Mouse (Mus musculus): ENCODE measurements around the gene Dusp7.

The Dusp7 gene

DNA sequence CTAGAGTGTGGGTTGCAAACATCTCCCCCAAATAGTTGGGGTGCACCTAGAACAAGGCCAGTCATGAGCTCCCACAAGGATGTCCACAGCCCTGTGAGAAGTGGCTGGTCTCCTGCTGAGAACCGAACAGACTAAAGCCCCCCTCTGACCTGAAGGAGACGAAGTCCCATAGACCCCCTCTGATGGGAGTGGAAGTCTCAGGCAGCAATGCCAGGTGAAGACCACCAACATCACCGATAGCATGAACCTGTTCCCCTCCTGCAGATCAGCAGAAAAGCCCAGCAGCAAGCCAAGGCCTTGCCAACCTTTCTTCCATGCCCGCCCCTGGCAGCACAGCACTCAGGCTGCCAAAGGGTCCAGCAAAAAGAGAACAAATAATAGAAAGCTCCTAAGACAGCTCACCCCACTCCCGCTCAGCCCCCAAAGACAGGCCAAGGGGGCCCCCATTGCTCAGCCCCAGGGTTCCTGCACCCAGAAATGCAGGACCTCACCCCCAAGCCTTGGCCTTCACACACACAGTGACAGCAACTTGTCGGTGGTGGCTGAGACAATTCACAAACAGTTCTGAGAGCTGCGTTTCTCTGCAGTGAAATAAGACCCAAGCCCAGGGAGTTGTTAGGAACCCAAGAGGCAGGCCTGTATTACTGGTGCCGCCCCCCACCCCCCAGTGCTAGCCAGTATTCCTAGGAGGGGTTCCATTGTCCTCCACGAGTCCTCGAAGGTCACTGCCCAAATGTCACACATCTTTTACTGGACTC is 13.0 kb upstream of the Dusp7 start:
- DNase-seq (ENCODE audit: low spot score) = no peak

GRCm38 (mm10) chr9:106355975-106356286 is 12.5 kb upstream of the Dusp7 start:
- no peak for DNase-seq (ENCODE audit: low spot score)

DNA sequence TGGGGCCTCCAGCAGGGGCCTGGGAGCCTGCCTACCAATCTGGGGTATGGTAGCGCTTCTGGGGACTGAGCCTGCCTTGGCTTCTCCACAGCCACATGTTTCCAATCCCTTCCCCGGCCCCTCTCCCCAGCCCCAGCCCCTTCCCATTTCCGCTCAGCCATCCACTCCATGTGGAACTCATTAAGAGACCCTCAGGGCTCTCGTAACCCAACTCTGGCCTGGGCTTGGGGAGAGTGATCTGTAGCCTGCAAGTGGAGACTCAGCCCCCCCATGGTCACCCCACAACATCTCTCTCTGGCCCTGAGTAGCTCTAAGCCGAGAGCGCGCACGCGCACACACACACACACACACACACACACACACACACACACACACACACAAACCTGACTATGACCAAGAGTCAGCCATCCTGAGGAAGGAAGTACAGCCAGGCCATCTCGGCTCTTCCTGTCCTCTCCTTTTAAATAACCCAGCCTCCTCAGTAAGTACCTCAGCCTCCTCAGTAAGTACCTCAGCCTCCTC is 12.0 kb upstream of the Dusp7 start:
- DNase-seq (ENCODE audit: low spot score) = no peak

DNA sequence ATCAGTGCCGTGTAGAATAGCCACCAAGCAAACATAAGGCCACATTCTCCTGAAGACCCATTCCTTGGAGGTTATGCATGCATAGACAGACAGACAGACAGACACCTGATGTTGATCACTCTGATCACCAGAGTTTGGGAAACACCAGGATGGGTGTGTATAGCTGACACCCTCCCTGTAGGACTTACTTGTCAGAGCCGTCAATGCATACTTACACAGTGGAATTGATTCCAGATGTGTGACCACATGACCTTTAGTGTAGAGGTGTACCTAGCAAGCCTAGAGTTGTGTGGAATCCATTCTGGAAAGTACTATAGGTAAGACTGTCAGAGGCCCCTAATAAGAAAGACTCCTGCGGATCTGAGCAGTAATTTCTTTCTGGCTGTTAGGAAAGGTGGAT is 11.3 kb upstream of the Dusp7 start:
- DNase-seq (ENCODE audit: low spot score) = no peak

- DNase-seq (ENCODE audit: low spot score) = no peak
Observed at GRCm38 (mm10) chr9:106359297-106359696, 9.1 kb upstream of the Dusp7 start.

DNA sequence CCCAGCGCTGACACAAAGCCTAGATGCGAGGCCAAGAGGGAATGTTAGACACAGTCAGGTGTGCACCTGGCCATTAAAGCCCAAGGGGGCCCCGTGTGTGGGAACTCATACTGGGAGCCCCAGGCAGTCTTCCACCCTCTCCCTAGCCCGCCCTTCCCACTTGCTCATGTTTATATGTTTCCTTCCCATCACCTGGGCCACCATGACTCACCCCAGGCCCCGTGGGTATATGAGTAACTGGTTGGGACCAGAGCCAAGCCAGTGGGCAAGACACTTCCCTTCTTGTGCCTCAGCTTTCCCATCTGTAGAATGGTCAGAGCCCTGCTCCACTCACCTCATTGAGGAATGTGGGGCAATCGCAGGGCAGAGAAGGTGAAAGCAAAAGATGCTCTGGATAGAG is 7.3 kb upstream of the Dusp7 start:
- DNase-seq (ENCODE audit: low spot score) = no peak

DNA sequence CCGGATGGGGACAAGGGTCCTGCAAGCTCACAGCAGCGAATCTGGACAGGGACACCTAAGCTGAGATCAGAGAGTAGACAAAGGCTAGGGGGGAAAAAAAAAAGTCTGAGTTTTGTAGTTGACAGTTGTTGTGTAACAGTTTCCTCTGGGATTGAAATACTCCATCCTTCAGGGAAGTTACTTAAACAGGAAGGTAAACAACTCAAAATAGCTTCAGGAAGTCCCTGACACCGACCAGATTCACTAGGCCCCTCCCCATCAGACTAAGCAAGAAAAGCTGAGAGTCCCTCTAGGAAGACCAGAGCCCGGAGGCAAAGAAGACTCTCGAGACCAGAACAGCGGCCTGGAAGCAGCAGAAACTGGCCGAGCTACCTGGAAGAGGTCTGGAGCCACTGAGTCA is 3.1 kb upstream of the Dusp7 start:
- DNase-seq (ENCODE audit: low spot score) = no peak

DNA sequence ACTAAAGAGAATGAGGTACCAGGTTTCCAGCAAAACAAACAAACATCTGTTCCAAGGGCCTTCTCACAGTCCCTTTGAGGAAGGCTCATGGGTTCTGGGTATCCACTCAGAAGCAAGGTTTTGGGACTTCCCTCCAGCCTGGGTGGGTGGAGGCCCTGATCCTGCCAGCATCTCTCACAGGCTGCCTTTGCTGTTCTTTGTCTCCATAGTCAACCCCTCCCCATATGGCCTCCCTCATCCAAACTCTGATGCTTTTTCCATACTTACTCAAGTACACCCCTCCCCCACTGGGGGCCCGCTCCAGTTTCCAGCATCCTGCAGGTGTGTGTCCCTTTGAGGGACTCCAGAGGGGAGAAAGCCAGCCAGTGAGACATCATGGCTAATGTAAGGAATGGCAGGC is 2.2 kb upstream of the Dusp7 start:
- DNase-seq (ENCODE audit: low spot score) = no peak

- no peak for DNase-seq (ENCODE audit: low spot score)
Observed at GRCm38 (mm10) chr9:106367001-106367400, 1.4 kb upstream of the Dusp7 start.

- DNase-seq (ENCODE audit: low spot score) = peak; percentile 100
Observed at GRCm38 (mm10) chr9:106367592-106368111, 780 bp upstream of the Dusp7 start.

DNA sequence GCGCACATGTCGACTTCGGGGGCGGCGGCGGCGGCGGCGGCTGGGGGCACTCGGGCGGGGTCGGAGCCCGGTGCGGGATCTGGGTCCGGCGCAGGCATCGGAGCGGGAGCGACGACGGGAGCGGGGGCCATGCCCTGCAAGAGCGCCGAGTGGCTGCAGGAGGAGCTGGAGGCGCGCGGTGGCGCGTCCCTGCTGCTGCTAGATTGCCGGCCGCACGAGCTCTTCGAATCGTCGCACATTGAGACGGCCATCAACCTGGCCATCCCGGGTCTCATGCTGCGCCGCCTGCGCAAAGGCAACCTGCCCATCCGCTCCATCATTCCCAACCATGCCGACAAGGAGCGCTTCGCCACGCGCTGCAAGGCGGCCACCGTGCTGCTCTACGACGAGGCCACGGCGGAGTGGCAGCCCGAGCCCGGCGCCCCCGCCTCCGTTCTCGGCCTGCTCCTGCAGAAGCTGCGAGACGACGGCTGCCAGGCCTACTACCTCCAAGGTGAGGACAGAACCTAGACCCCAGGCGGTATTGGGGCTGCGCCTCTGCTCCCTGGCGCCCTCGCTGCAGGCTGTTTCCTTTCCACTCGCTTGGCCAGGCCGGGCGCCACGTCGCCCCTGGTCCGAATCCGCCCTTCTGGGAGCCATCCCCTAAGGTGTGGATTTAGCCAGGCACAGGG is 534 bp downstream of the Dusp7 start:
- DNase-seq (ENCODE audit: low spot score) = no peak

DNA sequence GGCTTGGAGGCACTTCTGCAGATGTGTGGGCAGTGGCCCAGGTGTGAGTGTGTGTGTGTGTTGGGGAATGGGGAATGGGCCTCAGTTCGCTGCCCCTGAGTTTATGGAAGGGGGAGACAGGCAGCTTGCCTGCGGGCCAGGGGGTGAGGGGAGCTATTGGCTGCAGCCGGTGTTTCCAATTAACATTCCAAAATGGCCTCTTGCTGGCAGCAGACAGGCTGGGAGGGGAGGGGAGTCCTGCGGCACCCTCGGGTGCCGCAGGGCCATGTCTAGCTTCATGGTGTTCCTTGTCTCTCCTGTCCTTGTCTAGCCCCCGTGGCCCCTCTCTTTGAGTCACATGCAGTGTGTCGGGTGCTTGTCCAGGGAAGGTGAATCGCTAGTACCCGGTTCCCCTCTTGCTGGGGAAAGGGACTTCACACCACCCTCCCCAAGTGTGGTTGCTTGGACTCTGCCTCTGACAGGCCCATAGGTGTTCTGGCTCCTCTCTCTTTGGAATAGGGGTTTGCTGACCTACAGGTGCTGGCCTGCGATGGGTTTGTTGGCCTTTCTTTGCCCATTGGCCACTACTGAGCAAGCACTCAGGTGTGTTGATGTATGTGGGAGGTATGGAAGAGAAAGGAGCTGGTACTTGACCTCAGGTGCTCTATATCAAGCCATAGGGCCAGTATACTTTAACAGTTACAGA is 1.5 kb downstream of the Dusp7 start:
- no peak for DNase-seq (ENCODE audit: low spot score)

- DNase-seq (ENCODE audit: low spot score) = no peak
Observed at GRCm38 (mm10) chr9:106370620-106371383, 2.4 kb downstream of the Dusp7 start.

DNA sequence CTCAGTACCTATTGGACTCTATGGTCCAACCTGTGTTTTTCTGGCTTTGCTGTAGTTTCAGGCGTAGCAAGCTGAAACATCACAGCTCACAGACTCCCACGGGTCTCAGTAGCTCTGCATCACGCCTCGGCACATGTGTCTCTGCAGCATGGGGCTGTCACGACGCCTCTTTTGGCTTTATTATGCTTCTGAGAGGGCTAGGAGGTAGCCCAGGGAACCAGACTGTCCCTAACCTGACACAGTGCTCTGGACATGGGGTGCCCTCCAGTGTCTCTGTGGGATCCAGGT is 2.9 kb downstream of the Dusp7 start:
- DNase-seq (ENCODE audit: low spot score) = no peak

GRCm38 (mm10) chr9:106371776-106372175 is 3.3 kb downstream of the Dusp7 start:
- peak; percentile 95 for DNase-seq (ENCODE audit: low spot score)

DNA sequence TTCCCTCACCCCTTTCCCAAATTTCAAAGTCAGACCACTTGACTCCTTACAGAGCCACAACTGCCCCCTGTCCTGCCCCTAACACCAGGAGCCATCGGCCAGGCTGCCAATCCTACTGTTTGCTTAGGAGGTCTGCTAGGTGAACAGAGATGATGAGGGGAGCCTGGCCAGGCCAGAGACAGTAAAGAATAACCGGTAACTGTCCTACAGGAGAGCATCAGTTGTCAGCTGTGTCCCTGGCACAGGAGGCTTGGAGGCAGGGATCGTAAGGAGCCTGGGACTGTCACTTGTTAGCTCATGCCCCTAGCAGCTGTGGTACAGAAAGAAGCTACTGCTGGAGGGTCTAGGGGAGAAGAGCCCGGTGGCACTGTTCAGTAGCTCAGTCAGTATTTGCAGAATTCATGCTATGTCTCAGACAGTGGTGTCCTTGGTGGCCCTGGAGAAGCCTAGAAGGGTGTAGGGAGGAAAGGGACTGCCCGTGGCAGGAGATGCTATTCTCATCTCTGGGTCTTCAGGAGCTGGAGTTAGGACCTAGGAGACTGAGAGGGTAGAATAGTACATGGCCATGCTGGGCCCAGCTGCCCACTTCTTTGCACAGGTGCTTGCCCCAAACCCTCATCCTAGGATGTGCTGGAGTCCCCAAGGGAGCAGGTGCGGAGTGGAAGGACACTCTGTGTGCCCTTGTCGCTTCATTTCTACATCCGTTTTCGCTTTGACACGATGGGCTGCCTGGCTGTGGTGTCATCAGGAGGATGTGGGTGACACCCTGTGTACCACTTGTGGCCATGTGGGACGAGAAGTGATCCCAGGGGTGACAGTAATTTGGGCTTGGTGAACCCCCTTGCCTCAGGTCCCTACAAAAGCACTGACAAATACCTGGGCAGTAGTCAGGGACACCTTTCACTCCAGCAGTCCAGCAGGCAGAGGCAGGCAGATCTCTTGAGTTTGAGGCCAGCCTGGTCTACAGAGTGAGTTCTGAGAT is 4.3 kb downstream of the Dusp7 start:
- DNase-seq (ENCODE audit: low spot score) = no peak

DNA sequence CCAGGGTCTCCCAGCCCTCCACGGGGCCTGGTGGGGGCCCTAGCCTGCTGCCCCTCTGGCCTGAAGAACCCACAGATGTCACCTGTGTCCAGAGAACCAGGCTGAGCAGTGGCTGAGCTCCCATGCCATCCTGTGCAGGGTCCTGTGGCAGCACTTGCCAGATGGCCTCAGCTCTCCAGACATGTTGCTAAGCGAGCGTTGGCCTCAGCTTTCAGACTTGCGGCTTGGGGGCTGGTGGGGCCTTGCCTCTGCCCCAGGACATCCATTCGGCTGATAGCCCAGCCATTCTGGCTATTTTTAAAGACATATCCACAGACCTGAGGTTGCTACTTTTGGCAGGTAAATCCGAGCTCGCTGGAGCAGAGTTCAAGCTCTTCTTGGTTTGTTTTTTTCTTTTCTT is 5.5 kb downstream of the Dusp7 start:
- DNase-seq (ENCODE audit: low spot score) = no peak

- no peak for DNase-seq (ENCODE audit: low spot score)
Observed at GRCm38 (mm10) chr9:106377247-106377646, 8.8 kb downstream of the Dusp7 start.

- no peak for DNase-seq (ENCODE audit: low spot score)
Observed at GRCm38 (mm10) chr9:106378045-106378444, 9.6 kb downstream of the Dusp7 start.

- DNase-seq (ENCODE audit: low spot score) = no peak
Observed at GRCm38 (mm10) chr9:106378753-106379152, 10.3 kb downstream of the Dusp7 start.

DNA sequence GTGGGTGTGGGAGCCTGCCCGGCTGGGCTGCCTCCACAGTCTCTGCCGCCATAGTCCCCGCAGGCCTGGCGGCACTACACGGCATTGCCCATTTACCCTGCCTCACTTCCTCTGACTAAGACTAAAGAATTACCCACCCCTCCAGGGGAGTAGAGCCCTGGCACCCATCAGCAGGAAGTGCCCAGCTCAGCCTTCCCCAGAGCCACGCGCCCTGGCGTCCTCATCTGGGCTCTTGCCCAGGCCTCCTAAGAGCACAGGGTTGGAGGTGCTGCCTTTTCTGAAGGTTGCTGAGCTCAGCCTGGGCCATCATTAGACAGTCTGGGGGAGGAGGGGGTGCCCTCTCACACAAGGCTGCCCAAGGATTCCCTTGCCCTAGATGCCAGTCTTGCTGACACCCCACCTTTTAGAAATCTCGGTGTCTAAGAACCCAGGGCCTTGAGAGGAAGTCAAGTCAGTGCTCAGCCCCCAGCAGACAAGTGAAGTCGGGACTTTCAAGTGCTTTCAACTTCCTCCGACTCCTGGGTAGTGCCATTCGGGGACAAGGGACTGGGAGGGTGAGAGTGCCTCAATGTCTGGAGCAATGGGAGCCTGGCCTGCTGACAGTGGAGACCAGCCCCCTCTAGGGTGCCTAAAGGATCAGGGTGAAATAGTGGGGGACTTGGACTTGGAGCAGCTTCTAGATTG is 17.9 kb downstream of the Dusp7 start:
- DNase-seq (ENCODE audit: low spot score) = no peak
